Mouse (Mus musculus) liver, embryonic 15.5 days (tissue): ENCODE data around the gene Uhrf1bp1. TPM values are rescaled to one million over a fixed set of nuclear protein-coding genes. Genes with fewer than 3 reads are reported as not detected.

Experiments used
- ATAC-seq: fragments of 200-750 bp; cut with Nextera tagmentation; 2 replicates; pipeline ENCODE4 v1.8.0; 2017; ENCODE audit warnings: moderate number of reproducible peaks, mild to moderate bottlenecking, moderate library complexity; ENCODE audit not compliant: insufficient read depth
- H3K27ac ChIP-seq: fragments of 300-500 bp; sonication (generic); replicated peaks from 2 replicates; pipeline ENCODE4 v1.5.1; 2015; ENCODE audit warnings: mild to moderate bottlenecking, inconsistent platforms
- H3K27me3 ChIP-seq: fragments of 300-500 bp; sonication (generic); 2 replicates; pipeline ENCODE4 v1.6.1; 2015; ENCODE audit warnings: mild to moderate bottlenecking, inconsistent platforms
- H3K36me3 ChIP-seq: fragments of 300-500 bp; sonication (generic); replicated peaks from 2 replicates; pipeline ENCODE4 v1.6.1; 2015; ENCODE audit warnings: moderate library complexity, mild to moderate bottlenecking, inconsistent platforms
- H3K4me1 ChIP-seq: fragments of 300-500 bp; sonication (generic); replicated peaks from 2 replicates; pipeline ENCODE4 v1.6.1; 2015; ENCODE audit warnings: inconsistent platforms
- H3K4me2 ChIP-seq: fragments of 300-500 bp; sonication (generic); 2 replicates; pipeline ENCODE4 v1.6.1; 2015; ENCODE audit warnings: moderate library complexity, mild to moderate bottlenecking, inconsistent platforms
- H3K4me3 ChIP-seq: fragments of 300-500 bp; sonication (generic); replicated peaks from 2 replicates; pipeline ENCODE4 v1.5.1; 2015; ENCODE audit warnings: mild to moderate bottlenecking, inconsistent platforms
- H3K9ac ChIP-seq: fragments of 300-500 bp; sonication (generic); 2 replicates; pipeline ENCODE4 v1.6.1; 2015; ENCODE audit warnings: moderate library complexity, mild to moderate bottlenecking, inconsistent platforms
- H3K9me3 ChIP-seq: fragments of 300-500 bp; sonication (generic); replicated peaks from 2 replicates; pipeline ENCODE4 v1.6.1; 2016; ENCODE audit warnings: inconsistent platforms
- WGBS: fragments of 180-500 bp; shearing (Covaris S2); methylation state at CpG from one replicate; pipeline ENCODE4 v1.1.7; 2015; ENCODE audit warnings: mixed read lengths; ENCODE audit not compliant: insufficient replicate concordance; 5-methylcytosine and 5-hydroxymethylcytosine counted together
- polyA plus RNA-seq: library from polyadenylated mRNA; unstranded; fragments of >200 nt; fragmentation: Nextera tagmentation; extraction: Ambion mirVana; gene quantifications from 2 replicates; pipeline ENCODE4 v1.2.1, GENCODE M21; 2015

Uhrf1bp1 gene
- polyA plus RNA-seq, 1 experiment from 2014 or later: 2.2 TPM

DNA sequence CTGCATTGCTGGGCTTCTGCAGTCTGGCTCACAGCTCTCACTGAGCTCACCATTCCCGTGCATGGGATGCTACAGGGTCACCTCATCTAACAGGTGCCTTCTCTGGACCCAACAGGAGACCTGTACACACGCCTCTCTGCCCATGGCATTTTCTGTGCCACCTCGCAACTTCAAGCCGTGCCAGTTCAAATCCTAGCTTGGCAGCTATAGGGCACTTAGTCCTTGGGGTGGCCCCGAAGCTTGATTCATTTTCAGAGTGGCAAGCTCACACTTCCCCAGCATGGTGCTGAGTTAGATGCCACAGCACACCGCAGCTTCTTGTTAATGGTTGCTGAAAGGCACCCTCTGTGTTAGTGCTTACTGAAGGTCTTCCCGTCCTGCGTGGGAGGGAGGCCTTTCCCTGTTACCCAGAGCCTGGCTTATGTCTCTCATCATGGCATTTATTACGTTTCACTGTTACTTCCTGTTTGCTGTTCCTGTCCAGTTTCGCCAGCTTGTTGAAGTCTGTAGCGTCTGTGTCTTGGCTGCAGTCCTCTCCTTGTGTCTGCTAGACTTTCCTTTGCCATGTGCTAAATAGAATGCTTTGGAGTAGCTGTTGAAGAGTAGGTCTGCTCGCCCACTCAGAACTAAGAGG is 82.0 kb downstream of the Uhrf1bp1 start:
- Histone ChIP-seq H3K9me3 (no peaks in the 10 kb centered on the region), H3K27ac (no peak overlapping the region; the same call in 1 of the 2 replicates), H3K36me3 (no peaks in the 10 kb centered on the region), H3K9ac (no peak overlapping the region), H3K4me3 (no peak overlapping the region), H3K27me3 (no peaks in the 10 kb centered on the region), H3K4me1 (peaks cover 17% of the 10 kb centered on the region; the same call in 1 of the 2 replicates), H3K4me2 (no peak overlapping the region)
- ATAC-seq: no peak
- WGBS: 58% methylated on average over 12 of the region's 12 CpGs

- no peak overlapping the region for H3K27ac ChIP-seq
Observed at GRCm38 (mm10) chr17:27939028-27939427, 82.8 kb downstream of the Uhrf1bp1 start.

GRCm38 (mm10) chr17:27940352-27940751 is 84.1 kb downstream of the Uhrf1bp1 start:
- no peak overlapping the region for H3K27ac ChIP-seq
- no peaks in the 10 kb centered on the region for H3K9me3 ChIP-seq
- peaks cover 14% of the 10 kb centered on the region; the same call in 1 of the 2 replicates for H3K4me1 ChIP-seq
- no peaks in the 10 kb centered on the region for H3K36me3 ChIP-seq
- no peak for ATAC-seq
- H3K9ac ChIP-seq: no peak overlapping the region
- no peak overlapping the region for H3K4me2 ChIP-seq
- no peak overlapping the region for H3K4me3 ChIP-seq
- 58% methylated on average over 4 of the region's 4 CpGs for WGBS
- H3K27me3 ChIP-seq: no peaks in the 10 kb centered on the region

More at GRCm38 (mm10) chr17:27939028-27939427, 82.8 kb downstream of the Uhrf1bp1 start:
- 71% methylated on average over 5 of the region's 5 CpGs for WGBS
- Histone ChIP-seq H3K4me2 (no peak overlapping the region), H3K9ac (no peak overlapping the region; the same call in 1 of the 2 replicates), H3K4me1 (peaks cover 17% of the 10 kb centered on the region; the same call in 1 of the 2 replicates), H3K9me3 (no peaks in the 10 kb centered on the region), H3K4me3 (no peak overlapping the region), H3K27me3 (no peaks in the 10 kb centered on the region), H3K36me3 (no peaks in the 10 kb centered on the region)
- ATAC-seq: no peak

- Histone ChIP-seq H3K27ac (no peak overlapping the region), H3K9ac (no peak overlapping the region), H3K4me3 (no peak overlapping the region), H3K9me3 (no peaks in the 10 kb centered on the region), H3K36me3 (no peaks in the 10 kb centered on the region), H3K27me3 (no peaks in the 10 kb centered on the region), H3K4me1 (peaks cover 14% of the 10 kb centered on the region), H3K4me2 (no peak overlapping the region)
- ATAC-seq: no peak
- 65% methylated on average over 5 of the region's 5 CpGs for WGBS
Observed at GRCm38 (mm10) chr17:27941178-27941577, 84.9 kb downstream of the Uhrf1bp1 start.

DNA sequence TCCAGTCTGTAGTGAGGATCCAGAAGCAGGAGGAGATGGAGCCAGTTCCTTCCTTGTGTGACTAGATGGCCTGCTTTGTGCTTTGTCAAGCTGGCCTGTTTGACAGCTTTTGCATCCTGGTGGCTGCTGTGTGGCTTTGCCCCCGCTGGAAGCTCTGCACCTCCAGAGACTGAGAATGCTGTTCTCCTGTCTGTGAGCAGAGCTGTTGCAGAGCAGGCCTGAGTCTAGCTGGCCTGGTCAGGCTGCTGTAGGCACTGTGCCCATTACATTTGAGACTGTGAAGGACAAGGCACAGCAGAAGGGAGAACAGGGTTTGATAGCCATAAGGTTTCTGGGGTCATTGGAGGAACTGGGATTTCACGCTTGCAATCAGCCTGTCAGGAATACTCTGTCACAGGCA is 85.5 kb downstream of the Uhrf1bp1 start:
- ATAC-seq: no peak
- Histone ChIP-seq H3K9me3 (no peaks in the 10 kb centered on the region), H3K27me3 (no peaks in the 10 kb centered on the region), H3K27ac (no peak overlapping the region), H3K4me1 (peaks cover 14% of the 10 kb centered on the region), H3K9ac (no peak overlapping the region), H3K4me3 (no peak overlapping the region), H3K36me3 (no peaks in the 10 kb centered on the region), H3K4me2 (no peak overlapping the region)
- 60% methylated on average over 2 of the region's 2 CpGs for WGBS

DNA sequence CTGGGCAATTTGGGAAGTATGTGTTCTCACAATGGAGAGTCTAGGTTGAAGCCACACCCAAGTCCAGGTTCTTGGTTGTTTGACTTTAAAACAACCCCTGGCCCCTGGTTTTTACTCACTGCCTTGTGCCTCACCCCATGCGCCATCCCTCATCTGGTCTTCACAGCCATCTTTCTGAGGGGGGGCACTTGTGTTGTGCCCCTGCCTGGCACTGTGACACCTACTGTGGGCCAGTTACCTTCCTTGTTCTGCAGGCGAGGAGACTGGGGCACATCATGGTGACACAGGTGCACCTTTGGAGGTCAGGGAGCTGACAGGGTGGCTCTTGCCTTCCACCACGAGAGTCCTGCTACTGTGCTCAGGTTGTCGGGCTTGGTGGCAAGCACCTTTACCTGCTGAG is 85.9 kb downstream of the Uhrf1bp1 start:
- Histone ChIP-seq H3K27me3 (no peaks in the 10 kb centered on the region), H3K9ac (no peak overlapping the region), H3K4me2 (no peak overlapping the region), H3K27ac (no peak overlapping the region), H3K4me3 (no peak overlapping the region), H3K9me3 (no peaks in the 10 kb centered on the region), H3K36me3 (no peaks in the 10 kb centered on the region), H3K4me1 (peaks cover 14% of the 10 kb centered on the region)
- ATAC-seq: no peak
- WGBS: 67% methylated on average over 4 of the region's 4 CpGs

GRCm38 (mm10) chr17:27945546-27946216 is 89.4 kb downstream of the Uhrf1bp1 start:
- H3K4me3 ChIP-seq: no peak overlapping the region
- H3K4me2 ChIP-seq: no peak overlapping the region
- no peaks in the 10 kb centered on the region for H3K9me3 ChIP-seq
- WGBS: 67% methylated on average over 6 of the region's 6 CpGs
- no peak overlapping the region for H3K9ac ChIP-seq
- no peaks in the 10 kb centered on the region for H3K27me3 ChIP-seq
- H3K27ac ChIP-seq: no peak overlapping the region
- H3K36me3 ChIP-seq: no peaks in the 10 kb centered on the region
- no peak for ATAC-seq
- no peaks in the 10 kb centered on the region; the same call in 1 of the 2 replicates for H3K4me1 ChIP-seq

DNA sequence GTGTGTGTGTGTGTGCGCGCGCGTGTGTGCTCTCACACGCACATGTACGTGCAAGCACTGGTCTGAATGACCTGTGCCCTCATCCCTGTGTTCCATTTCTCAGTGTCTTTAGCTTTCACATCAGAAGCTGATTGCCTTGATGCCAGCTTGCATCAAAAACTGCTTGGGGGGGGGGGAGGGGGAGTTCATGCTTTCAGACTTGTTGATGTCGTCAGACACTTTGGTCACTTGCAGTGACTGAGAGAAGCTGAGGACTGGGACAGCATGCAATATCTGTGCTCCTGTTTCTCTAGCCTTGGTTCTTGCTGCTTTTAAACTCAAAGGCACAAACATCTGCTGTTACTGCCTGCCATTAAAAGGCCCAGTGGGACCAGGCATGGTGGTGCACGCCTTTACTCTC is 90.1 kb downstream of the Uhrf1bp1 start:
- no peak overlapping the region for H3K27ac ChIP-seq
- H3K9me3 ChIP-seq: no peaks in the 10 kb centered on the region
- H3K4me2 ChIP-seq: no peak overlapping the region
- no peak for ATAC-seq
- H3K4me1 ChIP-seq: no peaks in the 10 kb centered on the region; the same call in 1 of the 2 replicates
- H3K9ac ChIP-seq: no peak overlapping the region
- H3K36me3 ChIP-seq: no peaks in the 10 kb centered on the region
- WGBS: 87% methylated on average over 8 of the region's 8 CpGs
- H3K27me3 ChIP-seq: no peaks in the 10 kb centered on the region
- no peak overlapping the region for H3K4me3 ChIP-seq

DNA sequence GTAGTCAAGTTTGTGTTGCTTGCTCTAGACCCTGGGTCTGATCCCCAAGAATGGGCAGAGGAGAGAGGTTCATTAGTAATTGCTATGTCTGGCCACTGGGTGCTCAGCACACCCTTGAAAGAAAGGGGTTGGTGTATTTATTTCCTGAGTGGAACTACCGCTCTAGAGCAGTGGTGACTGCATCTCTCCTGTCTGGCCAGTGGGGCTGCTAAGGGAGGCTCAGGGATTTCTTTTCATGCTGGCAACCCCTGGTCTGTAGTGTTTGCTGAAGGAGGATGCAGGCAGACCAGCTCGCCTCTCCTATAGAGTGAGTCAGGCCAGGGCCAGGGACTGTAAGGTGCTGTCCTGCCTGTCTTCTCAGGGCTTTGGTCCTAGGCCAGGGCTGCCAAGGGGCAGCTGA is 90.9 kb downstream of the Uhrf1bp1 start:
- Histone ChIP-seq H3K4me2 (no peak overlapping the region), H3K36me3 (no peaks in the 10 kb centered on the region), H3K4me3 (no peak overlapping the region), H3K9me3 (no peaks in the 10 kb centered on the region), H3K27me3 (no peaks in the 10 kb centered on the region), H3K9ac (no peak overlapping the region), H3K27ac (no peak overlapping the region), H3K4me1 (no peaks in the 10 kb centered on the region; the same call in 1 of the 2 replicates)
- 76% methylated on average over 2 of the region's 2 CpGs for WGBS
- no peak for ATAC-seq
